Mouse (Mus musculus): ENCODE data around the gene Hist1h4c. TPM values are rescaled to one million over a fixed set of nuclear protein-coding genes. Genes with fewer than 3 reads are reported as not detected.

The Hist1h4c gene
- polyA plus RNA-seq, 1 experiment from 2014 or later: 7.9 TPM

Small RNA genes lying within 50 kb of the gene (microRNA-seq; reads per million reads assigned to microRNA genes)
- not detected for gene Gm44314
- gene Gm44350: not detected

Other genes starting within 250 kb of the Hist1h4c start
- gene Btn1a1, start 232.6 kb downstream of the Hist1h4c start, polyA plus RNA-seq (2015; fragmentation: Nextera tagmentation; extraction: Ambion mirVana): not detected in 2 replicates
- 0.08 and 0.21 TPM in 2 replicates for gene Btn2a2, start 209.6 kb downstream of the Hist1h4c start, polyA plus RNA-seq (2015; fragmentation: Nextera tagmentation; extraction: Ambion mirVana)
- gene Hist1h4h, start 167.4 kb downstream of the Hist1h4c start, polyA plus RNA-seq (2015; fragmentation: Nextera tagmentation; extraction: Ambion mirVana): 5.2 and 6.4 TPM in 2 replicates
- 9.5 and 10.0 TPM in 2 replicates for gene Hist1h2af, start 164.5 kb downstream of the Hist1h4c start, polyA plus RNA-seq (2015; fragmentation: Nextera tagmentation; extraction: Ambion mirVana)
- 10.0 and 11.6 TPM in 2 replicates for gene Hist1h3g, start 163.0 kb downstream of the Hist1h4c start, polyA plus RNA-seq (2015; fragmentation: Nextera tagmentation; extraction: Ambion mirVana)
- 0.76 and 0.97 TPM in 2 replicates for gene Hist1h2bh, start 155.1 kb downstream of the Hist1h4c start, polyA plus RNA-seq (2015; fragmentation: Nextera tagmentation; extraction: Ambion mirVana)
- 1.2 and 1.3 TPM in 2 replicates for gene Hist1h3f, start 154.4 kb downstream of the Hist1h4c start, polyA plus RNA-seq (2015; fragmentation: Nextera tagmentation; extraction: Ambion mirVana)
- gene Hist1h4f, start 146.8 kb downstream of the Hist1h4c start, polyA plus RNA-seq (2015; fragmentation: Nextera tagmentation; extraction: Ambion mirVana): 1.6 and 2.2 TPM in 2 replicates
- 0.54 and 0.68 TPM in 2 replicates for gene Hist1h1d, start 145.2 kb downstream of the Hist1h4c start, polyA plus RNA-seq (2015; fragmentation: Nextera tagmentation; extraction: Ambion mirVana)
- gene Hist1h3e, start 136.1 kb downstream of the Hist1h4c start, polyA plus RNA-seq (2015; fragmentation: Nextera tagmentation; extraction: Ambion mirVana): 4.6 and 6.9 TPM in 2 replicates
- gene Hist1h2ae, start 127.2 kb downstream of the Hist1h4c start, polyA plus RNA-seq (2015; fragmentation: Nextera tagmentation; extraction: Ambion mirVana): 120 and 139 TPM in 2 replicates
- gene Hist1h2bg, start 127.1 kb downstream of the Hist1h4c start, polyA plus RNA-seq (2015; fragmentation: Nextera tagmentation; extraction: Ambion mirVana): 8.9 and 11.5 TPM in 2 replicates
- gene Hist1h2bf, start 124.3 kb downstream of the Hist1h4c start, polyA plus RNA-seq (2015; fragmentation: Nextera tagmentation; extraction: Ambion mirVana): 10.3 and 11.2 TPM in 2 replicates
- 3.8 and 4.8 TPM in 2 replicates for gene Hist1h2ad, start 124.1 kb downstream of the Hist1h4c start, polyA plus RNA-seq (2015; fragmentation: Nextera tagmentation; extraction: Ambion mirVana)
- 8.8 TPM in 2 replicates for gene Hist1h3d, start 122.7 kb downstream of the Hist1h4c start, polyA plus RNA-seq (2015; fragmentation: Nextera tagmentation; extraction: Ambion mirVana)
- 160 and 172 TPM in 2 replicates for gene Hist1h4d, start 116.9 kb downstream of the Hist1h4c start, polyA plus RNA-seq (2015; fragmentation: Nextera tagmentation; extraction: Ambion mirVana)
- 2.6 and 2.9 TPM in 2 replicates for gene Hist1h2be, start 77.3 kb downstream of the Hist1h4c start, polyA plus RNA-seq (2015; fragmentation: Nextera tagmentation; extraction: Ambion mirVana)
- 25.7 and 29.7 TPM in 2 replicates for gene Hist1h1e, start 75.9 kb downstream of the Hist1h4c start, polyA plus RNA-seq (2015; fragmentation: Nextera tagmentation; extraction: Ambion mirVana)
- gene Hist1h2ac, start 14.5 kb downstream of the Hist1h4c start, polyA plus RNA-seq (2015; fragmentation: Nextera tagmentation; extraction: Ambion mirVana): 1.0 and 1.3 TPM in 2 replicates
- gene Hist1h2bc, start 14.3 kb downstream of the Hist1h4c start, polyA plus RNA-seq (2015; fragmentation: Nextera tagmentation; extraction: Ambion mirVana): 34.1 and 41.4 TPM in 2 replicates
- not detected in 2 replicates for gene Hist1h1t, start 2.6 kb downstream of the Hist1h4c start, polyA plus RNA-seq (2015; fragmentation: Nextera tagmentation; extraction: Ambion mirVana)
- gene Hfe, start 12.4 kb upstream of the Hist1h4c start, polyA plus RNA-seq (2015; fragmentation: Nextera tagmentation; extraction: Ambion mirVana): 2.2 and 2.8 TPM in 2 replicates
- gene Hist1h1c, start 40.4 kb upstream of the Hist1h4c start, polyA plus RNA-seq (2015; fragmentation: Nextera tagmentation; extraction: Ambion mirVana): 17.8 and 20.5 TPM in 2 replicates
- 8.8 and 10.8 TPM in 2 replicates for gene Hist1h3c, start 47.1 kb upstream of the Hist1h4c start, polyA plus RNA-seq (2015; fragmentation: Nextera tagmentation; extraction: Ambion mirVana)
- gene Hist1h2bb, start 48.3 kb upstream of the Hist1h4c start, polyA plus RNA-seq (2015; fragmentation: Nextera tagmentation; extraction: Ambion mirVana): 3.0 and 5.5 TPM in 2 replicates
- 58.6 and 70.5 TPM in 2 replicates for gene Hist1h2ab, start 52.7 kb upstream of the Hist1h4c start, polyA plus RNA-seq (2015; fragmentation: Nextera tagmentation; extraction: Ambion mirVana)
- gene Hist1h3b, start 53.8 kb upstream of the Hist1h4c start, polyA plus RNA-seq (2015; fragmentation: Nextera tagmentation; extraction: Ambion mirVana): 17.0 and 19.6 TPM in 2 replicates
- gene Hist1h4b, start 58.6 kb upstream of the Hist1h4c start, polyA plus RNA-seq (2015; fragmentation: Nextera tagmentation; extraction: Ambion mirVana): 5.7 and 6.1 TPM in 2 replicates
- gene Hist1h4a, start 62.8 kb upstream of the Hist1h4c start, polyA plus RNA-seq (2015; fragmentation: Nextera tagmentation; extraction: Ambion mirVana): 0.64 and 1.1 TPM in 2 replicates
- gene Hist1h3a, start 63.9 kb upstream of the Hist1h4c start, polyA plus RNA-seq (2015; fragmentation: Nextera tagmentation; extraction: Ambion mirVana): 6.3 and 7.2 TPM in 2 replicates
- gene Hist1h1a, start 65.2 kb upstream of the Hist1h4c start, polyA plus RNA-seq (2015; fragmentation: Nextera tagmentation; extraction: Ambion mirVana): 4.6 and 6.0 TPM in 2 replicates
- 0.08 TPM in 1 of 2 replicates, not detected in the other for gene Trim38, start 71.5 kb upstream of the Hist1h4c start, polyA plus RNA-seq (2015; fragmentation: Nextera tagmentation; extraction: Ambion mirVana)
- not detected in 2 replicates for gene Slc17a2, start 108.5 kb upstream of the Hist1h4c start, polyA plus RNA-seq (2015; fragmentation: Nextera tagmentation; extraction: Ambion mirVana)
- gene Slc17a3, start 141.0 kb upstream of the Hist1h4c start, polyA plus RNA-seq (2015; fragmentation: Nextera tagmentation; extraction: Ambion mirVana): not detected in 2 replicates
- not detected in 2 replicates for gene Slc17a1, start 169.3 kb upstream of the Hist1h4c start, polyA plus RNA-seq (2015; fragmentation: Nextera tagmentation; extraction: Ambion mirVana)
- not detected in 2 replicates for gene Slc17a4, start 216.6 kb upstream of the Hist1h4c start, polyA plus RNA-seq (2015; fragmentation: Nextera tagmentation; extraction: Ambion mirVana)
- gene Hist1h2ba, start 235.7 kb upstream of the Hist1h4c start, polyA plus RNA-seq (2015; fragmentation: Nextera tagmentation; extraction: Ambion mirVana): not detected in 2 replicates
- not detected in 2 replicates for gene Hist1h2aa, start 236.0 kb upstream of the Hist1h4c start, polyA plus RNA-seq (2015; fragmentation: Nextera tagmentation; extraction: Ambion mirVana)